Mouse (Mus musculus): ENCODE results near the gene Uqcc3.
"Not testable (repeated sequence)": the region's sequence is repeated elsewhere in the genome, so short reads cannot be mapped to it uniquely, and the experiment has no call there.

Uqcc3 gene

DNA sequence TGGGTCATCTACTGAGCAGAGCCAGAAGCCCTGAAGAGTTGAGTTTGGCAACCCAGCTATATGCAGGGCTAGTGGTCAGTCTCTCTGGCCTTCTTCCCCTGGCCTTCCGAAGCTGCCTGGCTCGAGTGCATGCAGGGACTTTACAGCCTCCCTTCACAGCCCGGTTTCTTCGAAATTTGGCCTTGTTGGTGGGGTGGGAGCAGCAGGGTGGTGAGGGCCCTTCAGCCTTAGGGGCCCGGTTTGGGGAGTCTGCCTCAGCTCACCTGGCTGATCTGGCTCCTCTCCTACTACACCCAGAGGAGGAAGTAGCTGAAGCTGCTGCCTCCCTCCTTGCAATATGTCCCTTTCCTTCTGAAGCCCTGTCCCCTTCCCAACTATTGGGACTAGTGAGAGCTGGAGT lies 15.5 kb upstream of the Uqcc3 start:
- peak in 1 of 2 experiments; percentile 20 for DNase-seq (ENCODE audit: inconsistent age in 2 of 2, low spot score in 1 of 2)

GRCm38 (mm10) chr19:8895397-8895960 lies 14.8 kb upstream of the Uqcc3 start:
- no peak for DNase-seq (ENCODE audit: inconsistent age in 2 of 2, low spot score in 1 of 2)

DNA sequence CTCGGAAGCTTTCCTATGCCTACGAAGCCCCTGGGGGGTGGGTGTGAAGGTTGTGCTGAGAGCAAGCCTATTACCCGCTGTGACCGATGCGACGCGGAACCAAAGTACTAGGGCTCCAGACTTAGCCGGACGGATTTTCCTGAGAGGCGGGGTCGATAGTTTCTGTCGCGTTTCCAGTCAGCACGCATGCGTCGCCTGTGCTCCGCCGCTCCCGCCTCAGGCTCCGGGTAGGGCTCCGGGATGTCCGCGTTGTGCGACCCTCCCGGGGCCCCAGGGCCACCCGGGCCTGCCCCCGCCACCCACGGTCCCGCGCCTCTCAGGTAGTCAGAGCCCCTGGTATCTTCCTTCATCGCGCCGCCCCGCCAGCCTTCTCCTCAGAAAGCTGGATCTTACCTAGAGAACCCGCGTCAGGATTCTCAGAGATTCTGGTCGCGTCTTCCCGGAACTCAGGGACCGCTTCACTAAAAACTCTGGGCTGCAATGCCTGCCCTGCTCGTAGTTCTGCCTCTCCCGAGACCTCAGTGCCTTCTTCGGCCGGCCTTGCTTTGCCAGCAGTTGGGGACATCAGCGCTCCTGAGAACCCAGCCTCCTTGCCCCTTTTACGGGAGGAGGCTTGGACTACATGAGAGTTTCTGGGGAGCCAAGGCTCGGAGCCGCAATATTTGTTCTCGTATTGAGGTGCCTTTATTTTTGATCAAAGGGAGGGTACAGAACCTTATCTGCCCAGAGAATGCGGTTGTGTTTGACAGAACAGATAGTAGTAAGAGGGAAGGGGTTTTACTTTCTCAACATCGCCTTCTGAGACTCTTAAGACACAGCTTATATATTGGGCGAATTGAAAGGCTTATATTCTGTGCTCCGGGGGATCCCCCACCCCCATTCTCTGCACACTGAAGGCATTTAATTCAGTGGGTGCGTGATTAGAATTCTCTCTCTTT lies 12.4 kb upstream of the Uqcc3 start, which contains the start of gene Ints5:
Ints5 (plus strand) TSS at position 177 of the 938 bp plus-strand sequence.
- DNase-seq (ENCODE audit: inconsistent age in 2 of 2, low spot score in 1 of 2), result peak; percentile 86 to 96

DNA sequence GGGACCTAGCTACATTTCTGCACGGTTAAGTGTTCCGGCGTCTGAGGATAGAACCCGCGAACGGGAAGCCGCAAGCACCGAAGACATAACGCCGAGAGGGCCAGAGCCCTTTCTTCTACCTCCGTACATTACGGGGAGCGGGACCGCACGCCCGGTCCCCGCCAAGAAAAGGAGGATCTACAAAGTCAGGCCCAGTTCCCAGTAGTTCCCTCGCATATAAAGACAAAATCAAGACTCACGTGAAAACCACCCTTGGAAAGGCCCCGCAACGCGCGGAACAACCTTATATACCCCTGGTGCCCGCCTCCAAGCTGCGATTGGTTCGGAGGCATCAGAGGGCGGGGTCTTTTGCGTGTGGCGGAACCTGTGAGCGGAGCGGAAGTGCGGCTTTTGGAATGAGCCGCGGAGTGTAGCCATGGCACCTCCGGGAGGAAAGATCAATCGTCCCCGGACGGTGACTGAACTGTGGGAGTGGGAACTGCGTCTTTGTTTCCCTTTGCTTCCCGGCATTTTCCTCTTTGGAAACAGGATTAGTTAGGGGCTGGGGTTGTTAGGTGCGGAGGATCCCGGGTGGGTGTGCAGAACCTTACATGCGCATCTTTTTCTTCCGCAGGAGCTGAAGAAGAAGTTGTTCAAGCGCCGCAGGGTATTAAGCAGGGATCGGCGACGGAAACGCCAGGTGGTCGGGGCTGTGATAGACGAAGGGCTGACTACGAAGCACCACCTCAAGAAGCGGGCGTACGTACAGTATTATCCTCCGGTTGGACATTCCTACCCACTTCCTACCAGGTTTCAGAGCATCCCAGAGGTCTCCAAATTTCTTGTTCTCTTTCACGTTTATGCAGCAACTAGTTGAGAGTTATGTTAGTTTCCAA lies 8.0 kb upstream of the Uqcc3 start, which contains the start of the genes 1810009A15Rik and Gm49416:
1810009A15Rik (plus strand) TSS at position 343 of the 875 bp plus-strand sequence.
Gm49416 (plus strand) TSS at position 416 of the 875 bp plus-strand sequence.
- DNase-seq (ENCODE audit: inconsistent age in 2 of 2, low spot score in 1 of 2), result peak; percentile 95 to 98

- DNase-seq (ENCODE audit: inconsistent age in 2 of 2, low spot score in 1 of 2), result peak in 1 of 2 experiments; percentile 63
These were observed 7.1 kb upstream of the Uqcc3 start for GRCm38 (mm10) chr19:8887585-8888463.

DNA sequence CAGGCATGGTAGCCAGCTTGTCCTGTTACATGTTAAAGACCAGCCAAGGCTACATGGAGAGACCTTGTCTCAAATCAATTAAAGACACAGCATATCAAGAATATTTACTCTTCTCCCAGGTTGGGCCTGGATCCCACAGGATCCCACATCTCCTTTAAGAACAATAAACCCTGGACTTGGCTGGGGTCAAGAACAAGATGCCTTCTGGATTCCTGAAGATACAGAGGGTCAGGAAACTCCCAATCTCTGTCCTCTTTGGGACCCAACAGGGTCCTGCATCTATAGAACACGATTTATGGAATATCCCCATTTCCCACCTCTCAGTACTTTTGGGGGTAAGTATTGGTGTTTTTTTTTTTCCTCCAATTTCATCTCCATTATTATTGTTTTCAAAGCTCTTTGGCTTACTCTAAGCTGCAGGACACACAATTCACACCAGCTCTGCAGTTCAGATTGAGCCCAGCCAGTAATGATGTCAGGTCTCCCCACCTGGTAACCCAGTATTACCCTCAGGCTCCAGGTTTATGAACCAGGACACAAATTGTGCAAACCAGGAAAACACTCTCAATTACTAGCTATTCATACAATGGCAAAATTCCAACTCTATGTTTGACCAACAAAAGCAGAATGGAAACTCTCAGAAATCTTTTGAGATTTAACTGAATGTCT lies 6.3 kb upstream of the Uqcc3 start:
- no peak for DNase-seq (ENCODE audit: inconsistent age in 2 of 2, low spot score in 1 of 2)

- no peak for DNase-seq (ENCODE audit: inconsistent age in 2 of 2, low spot score in 1 of 2)
These were observed 2.9 kb upstream of the Uqcc3 start, which contains the start of the genes Lbhd1 and Gm49403 for GRCm38 (mm10) chr19:8883616-8884015. Gene Lbhd1, plus strand, starts transcription at chr19:8883732. Gene Gm49403, plus strand, starts transcription at chr19:8883930.

- no peak for DNase-seq (ENCODE audit: inconsistent age in 2 of 2, low spot score in 1 of 2)
These were observed 290 bp upstream of the Uqcc3 start for GRCm38 (mm10) chr19:8881034-8881392.

DNA sequence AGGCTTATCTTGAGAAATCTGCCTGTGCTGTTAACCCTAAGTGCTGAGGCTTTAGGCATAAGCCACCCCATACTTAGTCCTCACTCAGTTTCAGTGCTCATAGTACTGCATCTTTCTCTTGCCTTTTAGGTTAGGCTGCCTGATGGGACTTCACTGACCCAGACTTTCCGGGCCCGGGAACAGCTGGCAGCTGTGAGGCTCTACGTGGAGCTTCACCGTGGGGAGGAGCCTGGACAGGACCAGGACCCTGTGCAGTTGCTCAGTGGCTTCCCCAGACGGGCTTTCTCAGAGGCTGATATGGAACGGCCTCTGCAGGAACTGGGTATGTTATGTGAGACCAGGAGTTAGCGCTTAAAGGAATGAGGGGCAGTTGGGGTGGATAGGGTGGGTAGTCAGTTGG lies 5.7 kb downstream of the Uqcc3 start:
- no peak for DNase-seq (ENCODE audit: inconsistent age in 2 of 2, low spot score in 1 of 2)

- peak in 1 of 2 experiments; percentile 60 for DNase-seq (ENCODE audit: inconsistent age in 2 of 2, low spot score in 1 of 2)
These were observed 8.4 kb downstream of the Uqcc3 start for GRCm38 (mm10) chr19:8872266-8872840.

- peak; percentile 99 for DNase-seq (ENCODE audit: inconsistent age in 2 of 2, low spot score in 1 of 2)
These were observed 9.2 kb downstream of the Uqcc3 start, which contains the start of gene Ubxn1 for GRCm38 (mm10) chr19:8871267-8872186. Gene Ubxn1, plus strand, starts transcription at chr19:8871496.

DNA sequence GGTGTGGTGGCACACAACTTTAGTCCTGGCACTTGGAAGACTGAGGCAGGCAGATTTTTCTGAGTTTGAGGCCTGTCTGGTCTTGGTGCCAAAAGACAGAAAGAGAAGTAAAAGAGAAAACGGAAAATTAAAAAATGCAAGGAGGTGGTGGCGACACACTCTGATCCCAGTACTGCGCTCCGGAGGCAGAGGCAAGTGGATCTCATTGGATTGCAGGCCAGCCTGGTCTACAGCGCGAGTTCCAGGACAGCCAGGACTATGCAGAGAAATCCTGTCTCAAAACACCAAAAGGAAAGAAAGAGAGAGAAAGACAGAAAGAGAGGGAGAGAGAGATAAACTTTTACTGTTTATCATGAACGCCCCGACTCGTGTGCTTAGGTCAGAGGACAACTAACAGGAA lies 9.9 kb downstream of the Uqcc3 start:
- no peak for DNase-seq (ENCODE audit: inconsistent age in 2 of 2, low spot score in 1 of 2)

DNA sequence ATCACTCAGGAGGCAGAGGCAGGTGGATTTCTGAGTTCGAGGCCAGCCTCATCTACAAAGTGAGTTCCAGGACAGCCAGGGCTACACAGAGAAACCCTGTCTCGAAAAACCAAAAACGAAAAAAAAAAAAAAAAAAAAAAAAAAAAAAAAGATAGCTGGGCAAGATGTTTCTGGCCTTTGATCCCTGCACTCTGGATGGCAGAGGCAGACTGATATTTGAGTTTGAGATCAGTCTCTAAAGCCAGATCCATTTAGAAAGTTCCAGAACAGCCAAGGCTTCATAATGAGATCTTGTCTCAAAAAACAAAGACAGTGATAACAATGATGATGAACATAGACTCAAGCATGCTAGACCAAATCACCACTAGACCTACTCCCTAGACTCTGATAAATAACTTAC lies 10.3 kb downstream of the Uqcc3 start:
- DNase-seq (ENCODE audit: inconsistent age in 2 of 2, low spot score in 1 of 2), result not testable (repeated sequence)

DNA sequence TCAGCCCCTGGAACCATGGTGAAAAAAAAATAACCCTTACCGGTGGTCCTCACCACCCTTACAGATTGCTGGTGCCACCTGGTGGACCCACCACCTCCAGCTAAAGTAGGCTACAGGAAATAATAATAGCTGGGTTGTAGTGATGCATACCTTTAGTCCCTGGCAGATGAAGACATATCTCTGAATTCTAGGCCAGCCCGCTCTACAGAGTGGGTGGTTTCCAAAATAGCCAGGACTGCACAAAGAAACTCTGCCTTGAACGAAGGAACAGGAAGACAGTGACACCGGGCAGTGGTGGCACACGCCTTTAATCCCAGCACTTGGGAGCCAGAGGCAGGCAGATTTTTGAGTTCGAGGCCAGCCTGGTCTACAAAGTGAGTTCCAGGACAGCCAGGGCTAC lies 16.5 kb downstream of the Uqcc3 start:
- no peak for DNase-seq (ENCODE audit: inconsistent age in 2 of 2, low spot score in 1 of 2)

DNA sequence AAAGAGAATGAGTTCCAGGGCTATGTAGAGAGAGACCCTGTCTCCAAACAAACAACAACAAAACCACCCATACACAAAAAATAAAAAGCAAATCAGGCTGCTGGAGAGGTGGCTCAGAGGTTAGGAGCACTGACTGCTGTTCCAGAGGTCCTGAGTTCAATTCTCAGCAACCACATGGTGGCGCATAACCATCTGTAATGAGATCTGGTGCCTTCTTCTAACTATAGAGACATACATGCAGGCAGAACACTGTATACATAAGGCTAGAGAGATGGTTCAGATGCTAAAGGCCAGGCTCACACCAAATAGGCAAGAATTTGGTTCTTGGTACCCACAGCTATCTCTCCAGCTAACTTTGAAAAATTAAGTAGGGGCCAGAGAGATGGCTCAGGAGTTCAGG lies 21.7 kb downstream of the Uqcc3 start:
- DNase-seq (ENCODE audit: inconsistent age in 2 of 2, low spot score in 1 of 2), result peak in 1 of 2 experiments; percentile 70

- DNase-seq (ENCODE audit: inconsistent age in 2 of 2, low spot score in 1 of 2), result peak; percentile 61 to 86
These were observed 23.0 kb downstream of the Uqcc3 start for GRCm38 (mm10) chr19:8857689-8858088.

GRCm38 (mm10) chr19:8853117-8853516 lies 27.6 kb downstream of the Uqcc3 start:
- no peak for DNase-seq (ENCODE audit: inconsistent age in 2 of 2, low spot score in 1 of 2)

Measured in adrenal gland, adult (tissue).